ENCODE assay signal across 21 mouse cellular contexts in genomic region chr4:102316011-102316410, GRCm38 (mm10).
DNase-seq lines count a peak whose midpoint lies in the region; ATAC-seq lines count a peak whose summit lies in the region.
"Had no signal": no experiment of that assay in that cellular context is flagged by ENCODE, and none has a peak within 500 bp of the region (broad histone marks: within the 10 kb centered on the region; RNA-seq: fewer than 3 reads in every experiment).

No protein-coding gene starts in this region.

- H3K4me2 ChIP-seq in heart, embryonic 15.5 days = no peak overlapping the region
- H3K4me2 ChIP-seq: hindbrain, embryonic 15.5 days; liver, embryonic 11.5 days; lung, embryonic 15.5 days; midbrain, embryonic 12.5 days had no signal

- H3K27ac ChIP-seq in heart, embryonic 15.5 days = peak overlapping the region; percentile 46; the same call in 1 of the 2 replicates
- H3K27ac ChIP-seq in embryonic facial prominence, embryonic 10.5 days (replicated peaks) = no peak overlapping the region
- H3K27ac ChIP-seq: hindbrain, embryonic 15.5 days; lung, embryonic 15.5 days; midbrain, embryonic 12.5 days; stomach, postnatal 0 days had no signal

- no peaks in the 10 kb centered on the region for H3K9me3 ChIP-seq in heart, embryonic 15.5 days (replicated peaks)
- H3K9me3 ChIP-seq in embryonic facial prominence, embryonic 10.5 days = no peaks in the 10 kb centered on the region
- H3K9me3 ChIP-seq: hindbrain, embryonic 15.5 days; lung, embryonic 15.5 days; midbrain, embryonic 12.5 days had no signal

- H3K4me1 ChIP-seq in heart, embryonic 15.5 days (replicated peaks) = peaks cover 14% of the 10 kb centered on the region
- H3K4me1 ChIP-seq in embryonic facial prominence, embryonic 10.5 days = 0 out of 2 replicates have a peak, but pooled peaks cover 2% of the 10 kb centered on the region
- H3K4me1 ChIP-seq: hindbrain, embryonic 15.5 days; lung, embryonic 15.5 days; midbrain, embryonic 12.5 days had no signal

- 77% methylated on average over 2 of the region's 2 CpGs for WGBS in heart, embryonic 15.5 days
- WGBS in embryonic facial prominence, embryonic 10.5 days = 94% methylated on average over 2 of the region's 2 CpGs

- H3K4me3 ChIP-seq in heart, embryonic 15.5 days = no peak overlapping the region
- H3K4me3 ChIP-seq in embryonic facial prominence, embryonic 10.5 days = no peak overlapping the region
- H3K4me3 ChIP-seq: erythroblast, embryonic 14.5 days; hindbrain, embryonic 15.5 days; lung, embryonic 15.5 days; midbrain, embryonic 12.5 days had no signal

- H3K36me3 ChIP-seq in heart, embryonic 15.5 days = no peaks in the 10 kb centered on the region
- H3K36me3 ChIP-seq in embryonic facial prominence, embryonic 10.5 days (replicated peaks) = no peaks in the 10 kb centered on the region
- H3K36me3 ChIP-seq: G1E; hindbrain, embryonic 15.5 days; lung, embryonic 15.5 days; midbrain, embryonic 12.5 days had no signal

- intact Hi-C loops in heart, postnatal 36 days (cut with DNase I) = no loop called here

- ATAC-seq in heart, embryonic 15.5 days (replicated peaks; ENCODE audit: insufficient number of reproducible peaks, insufficient read depth, low FRiP score, low read depth) = no peak
- ATAC-seq: CD4-positive, CD25-positive, alpha-beta regulatory T cell, adult 4 months; forebrain, embryonic 16.5 days; intestine, embryonic 16.5 days had no signal

- DNase-seq in adrenal gland, postnatal 10 days = peak; percentile 6
- DNase-seq in adrenal gland, postnatal 4 days (ENCODE audit: low spot score in 2 of 2) = no peak
- DNase-seq in heart, postnatal 36 days = no peak
- DNase-seq in brain, adult 2 months (ENCODE audit: low read depth, low spot score) = peak; percentile 31
- peak; percentile 79 for DNase-seq in kidney, postnatal 14 days
- DNase-seq in embryonic facial prominence, embryonic 10.5 days (ENCODE audit: low spot score) = no peak
- no peak for DNase-seq in retina, embryonic 14.5 days (ENCODE audit: low spot score)
- DNase-seq: heart, adult 11 months; heart, postnatal 14 days; thymus, postnatal 25 days had no signal

- no peak overlapping the region for H3K9ac ChIP-seq in heart, embryonic 15.5 days
- H3K9ac ChIP-seq: hindbrain, embryonic 15.5 days; lung, embryonic 15.5 days; midbrain, embryonic 12.5 days had no signal

- H3K27me3 ChIP-seq in heart, embryonic 15.5 days = no peaks in the 10 kb centered on the region
- H3K27me3 ChIP-seq in embryonic facial prominence, embryonic 10.5 days (replicated peaks; ENCODE audit: low read depth, poor library complexity, severe bottlenecking) = no peaks in the 10 kb centered on the region
- H3K27me3 ChIP-seq: hindbrain, embryonic 15.5 days; lung, embryonic 15.5 days; midbrain, embryonic 12.5 days had no signal

Comparison
In these comparisons a context has a peak if more than half of its experiments do, and no peak if none do; other contexts are left out.
1. DNase-seq: peak in adrenal gland, postnatal 10 days (single experiment), brain, adult 2 months (single experiment) and kidney, postnatal 14 days (single experiment); none in adrenal gland, postnatal 4 days (0 of 2), heart, postnatal 36 days (0 of 2), embryonic facial prominence, embryonic 10.5 days (single experiment) and retina, embryonic 14.5 days (single experiment).